Mouse (Mus musculus) spleen, adult 2 months (tissue): Measurements from ENCODE around the gene Axin1.

Source experiments
- CTCF ChIP-seq: fragments of 200-500 bp; IDR thresholded peaks from 2 replicates; pipeline ENCODE4 v1.5.1; 2011; ENCODE audit warnings: mild to moderate bottlenecking, inconsistent platforms; ENCODE audit not compliant: insufficient read depth, insufficient read length, insufficient replicate concordance; ENCODE audit errors: extremely low read depth
- POLR2A ChIP-seq: fragments of 200-500 bp; IDR thresholded peaks from 2 replicates; pipeline ENCODE4 v1.6.1; 2011; ENCODE audit warnings: low read depth, low read length, inconsistent platforms

DNA sequence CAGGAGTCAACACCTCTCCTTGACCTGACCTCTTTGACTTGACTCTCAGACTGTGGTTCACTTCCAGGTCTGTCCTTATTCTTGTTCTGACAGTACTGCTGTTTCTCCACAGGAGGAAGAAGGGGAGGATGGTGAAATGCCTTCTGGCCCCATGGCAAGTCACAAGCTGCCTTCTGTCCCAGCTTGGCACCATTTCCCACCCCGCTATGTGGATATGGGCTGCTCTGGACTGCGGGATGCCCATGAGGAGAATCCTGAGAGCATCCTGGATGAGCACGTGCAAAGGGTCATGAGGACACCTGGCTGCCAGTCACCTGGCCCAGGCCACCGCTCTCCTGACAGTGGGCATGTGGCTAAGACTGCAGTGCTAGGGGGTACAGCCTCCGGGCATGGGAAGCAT is 49.1 kb downstream of the Axin1 start:
- no peak for TF ChIP-seq CTCF
- no peak for TF ChIP-seq POLR2A
